Mouse (Mus musculus) midbrain, embryonic 14.5 days (tissue): ENCODE measurements around the gene Ube2d3. TPM values are rescaled to one million over a fixed set of nuclear protein-coding genes. Genes with fewer than 3 reads are reported as not detected.

ENCODE experiments used
- ATAC-seq: fragments of 200-750 bp; cut with Nextera tagmentation; 2 replicates; pipeline ENCODE4 v1.8.0; 2017; ENCODE audit warnings: moderate number of reproducible peaks, moderate library complexity; ENCODE audit not compliant: low FRiP score, low TSS enrichment
- DNase-seq: peaks from one replicate; pipeline ENCODE4 v3.0.0-alpha.2; 2015
- H3K27ac ChIP-seq: fragments of 300-500 bp; sonication (generic); replicated peaks from 2 replicates; pipeline ENCODE4 v1.5.1; 2014; ENCODE audit warnings: mild to moderate bottlenecking, low read depth, low read length, moderate library complexity
- H3K27me3 ChIP-seq: fragments of 300-500 bp; sonication (generic); 2 replicates; pipeline ENCODE4 v1.6.1; 2014; ENCODE audit warnings: low read length, control low read depth, mixed read lengths; ENCODE audit not compliant: control insufficient read depth, insufficient read depth
- H3K36me3 ChIP-seq: fragments of 300-500 bp; sonication (generic); 2 replicates; pipeline ENCODE4 v1.6.1; 2014; ENCODE audit warnings: low read length, control low read depth; ENCODE audit not compliant: control insufficient read depth, insufficient read depth
- H3K4me1 ChIP-seq: fragments of 300-500 bp; sonication (generic); 2 replicates; pipeline ENCODE4 v1.6.1; 2014; ENCODE audit warnings: mild to moderate bottlenecking, antibody characterized with exemption, low read length, control low read depth; ENCODE audit not compliant: control insufficient read depth, insufficient read depth
- H3K4me2 ChIP-seq: fragments of 300-500 bp; sonication (generic); 2 replicates; pipeline ENCODE4 v1.6.1; 2014; ENCODE audit warnings: mild to moderate bottlenecking, low read length, moderate library complexity
- H3K4me3 ChIP-seq: fragments of 300-500 bp; sonication (generic); replicated peaks from 2 replicates; pipeline ENCODE4 v1.5.1; 2014; ENCODE audit warnings: low read depth, low read length
- H3K9ac ChIP-seq: fragments of 300-500 bp; sonication (generic); replicated peaks from 2 replicates; pipeline ENCODE4 v1.6.1; 2014; ENCODE audit warnings: mild to moderate bottlenecking, low read length, moderate library complexity
- H3K9me3 ChIP-seq: fragments of 300-500 bp; sonication (generic); 2 replicates; pipeline ENCODE4 v1.6.1; 2016; ENCODE audit warnings: low read length, control low read depth, mixed read lengths; ENCODE audit not compliant: control insufficient read depth
- WGBS: fragments of 180-500 bp; shearing (Covaris S2); extraction: QIAGEN DNeasy Blood & Tissue Kit; methylation state at CpG from one replicate; pipeline ENCODE4 v1.1.7; 2014; 5-methylcytosine and 5-hydroxymethylcytosine counted together
- polyA plus RNA-seq: library from polyadenylated mRNA; unstranded; fragments of >200 nt; fragmentation: Nextera tagmentation; extraction: Ambion mirVana; gene quantifications from 2 replicates; pipeline ENCODE4 v1.2.1, GENCODE M21; 2014

Ube2d3 gene
- polyA plus RNA-seq, 1 experiment from 2014 or later = 443 TPM

GRCm38 (mm10) chr3:135422856-135423607, 14.9 kb upstream of the Ube2d3 start:
- peaks cover 12% of the 10 kb centered on the region for H3K4me1 ChIP-seq
- no peaks in the 10 kb centered on the region for H3K9me3 ChIP-seq
- ATAC-seq (peak; percentile 98), DNase-seq (peak; percentile 96)
- peak overlapping the region; percentile 97 for H3K27ac ChIP-seq
- no peaks in the 10 kb centered on the region for H3K27me3 ChIP-seq
- peak overlapping the region; percentile 88 for H3K9ac ChIP-seq
- no peaks in the 10 kb centered on the region for H3K36me3 ChIP-seq
- peak overlapping the region; percentile 72 for H3K4me2 ChIP-seq
- peak overlapping the region; percentile 66 for H3K4me3 ChIP-seq
- WGBS = under 1% methylated on average over 101 of the region's 103 CpGs

GRCm38 (mm10) chr3:135423608-135424212, 14.2 kb upstream of the Ube2d3 start, which contains the start of gene Cisd2:
TSS of gene Cisd2 (minus strand) at chr3:135423925.
- H3K4me3 ChIP-seq = peak within 1 kb of the TSS; percentile 66
- DNase-seq (no peak), ATAC-seq (peak; percentile 15; the same call in 1 of the 2 replicates)
- H3K9me3 ChIP-seq = no peaks in the 10 kb centered on the region
- peak within 1 kb of the TSS; percentile 88 for H3K9ac ChIP-seq
- H3K4me2 ChIP-seq = peak within 1 kb of the TSS; percentile 72
- peaks cover 12% of the 10 kb centered on the region for H3K4me1 ChIP-seq
- no peaks in the 10 kb centered on the region for H3K36me3 ChIP-seq
- peak within 1 kb of the TSS; percentile 97 for H3K27ac ChIP-seq
- WGBS = 2% methylated on average over 8 of the region's 8 CpGs
- H3K27me3 ChIP-seq = no peaks in the 10 kb centered on the region

- DNase-seq (peak; percentile 21), ATAC-seq (no peak)
- Histone ChIP-seq H3K9ac (peak overlapping the region; percentile 69), H3K4me1 (peaks cover 22% of the 10 kb centered on the region), H3K27me3 (no peaks in the 10 kb centered on the region), H3K36me3 (peaks cover 4% of the 10 kb centered on the region; the same call in 1 of the 2 replicates), H3K4me3 (peak overlapping the region; percentile 67), H3K4me2 (peak overlapping the region; percentile 61), H3K27ac (peak overlapping the region; percentile 100), H3K9me3 (no peaks in the 10 kb centered on the region)
- WGBS = 32% methylated on average over 14 of the region's 14 CpGs
Observed at GRCm38 (mm10) chr3:135436901-135437616, 890 bp upstream of the Ube2d3 start.

GRCm38 (mm10) chr3:135438531-135438912, 573 bp downstream of the Ube2d3 start:
- Histone ChIP-seq H3K9me3 (no peaks in the 10 kb centered on the region), H3K4me1 (peaks cover 31% of the 10 kb centered on the region), H3K36me3 (peaks cover 4% of the 10 kb centered on the region; the same call in 1 of the 2 replicates), H3K4me2 (peak overlapping the region; percentile 98), H3K4me3 (peak overlapping the region; percentile 67), H3K27ac (peak overlapping the region; percentile 100), H3K9ac (peak overlapping the region; percentile 92), H3K27me3 (no peaks in the 10 kb centered on the region)
- peak; percentile 95 for DNase-seq
- under 1% methylated on average over 48 of the region's 50 CpGs for WGBS
- peak; percentile 81 for ATAC-seq

GRCm38 (mm10) chr3:135438913-135439531, 1.1 kb downstream of the Ube2d3 start:
- H3K27me3 ChIP-seq = no peaks in the 10 kb centered on the region
- under 1% methylated on average over 67 of the region's 76 CpGs for WGBS
- H3K4me2 ChIP-seq = peak overlapping the region; percentile 98
- ATAC-seq (peak; percentile 69), DNase-seq (peak; percentile 89)
- no peaks in the 10 kb centered on the region for H3K9me3 ChIP-seq
- peak overlapping the region; percentile 100 for H3K27ac ChIP-seq
- peak overlapping the region; percentile 92 for H3K9ac ChIP-seq
- peaks cover 6% of the 10 kb centered on the region; the same call in 1 of the 2 replicates for H3K36me3 ChIP-seq
- peak overlapping the region; percentile 67 for H3K4me3 ChIP-seq
- H3K4me1 ChIP-seq = peaks cover 34% of the 10 kb centered on the region

GRCm38 (mm10) chr3:135439651-135440050, 1.7 kb downstream of the Ube2d3 start:
- Histone ChIP-seq H3K4me3 (peak overlapping the region; percentile 67), H3K9me3 (no peaks in the 10 kb centered on the region), H3K4me2 (peak overlapping the region; percentile 98), H3K27ac (peak overlapping the region; percentile 100), H3K27me3 (no peaks in the 10 kb centered on the region), H3K36me3 (peaks cover 6% of the 10 kb centered on the region; the same call in 1 of the 2 replicates), H3K9ac (peak overlapping the region; percentile 92), H3K4me1 (peaks cover 34% of the 10 kb centered on the region)
- no peak for DNase-seq
- ATAC-seq = no peak
- WGBS = 3% methylated on average over 15 of the region's 15 CpGs

GRCm38 (mm10) chr3:135440221-135440620, 2.3 kb downstream of the Ube2d3 start:
- Histone ChIP-seq H3K4me3 (peak overlapping the region; percentile 67), H3K4me2 (peak overlapping the region; percentile 98), H3K27me3 (no peaks in the 10 kb centered on the region), H3K36me3 (peaks cover 9% of the 10 kb centered on the region; the same call in 1 of the 2 replicates), H3K9ac (peak overlapping the region; percentile 92), H3K9me3 (no peaks in the 10 kb centered on the region), H3K27ac (peak overlapping the region; percentile 22; the same call in 1 of the 2 replicates), H3K4me1 (peaks cover 34% of the 10 kb centered on the region)
- 21% methylated on average over 7 of the region's 7 CpGs for WGBS
- DNase-seq (peak; percentile 24), ATAC-seq (no peak)

GRCm38 (mm10) chr3:135440621-135441020, 2.7 kb downstream of the Ube2d3 start:
- no peak overlapping the region for H3K27ac ChIP-seq
- peak overlapping the region; percentile 67 for H3K4me3 ChIP-seq
- WGBS = 49% methylated on average over 10 of the region's 10 CpGs
- ATAC-seq (no peak), DNase-seq (no peak)
- H3K27me3 ChIP-seq = no peaks in the 10 kb centered on the region
- peaks cover 34% of the 10 kb centered on the region for H3K4me1 ChIP-seq
- H3K4me2 ChIP-seq = peak overlapping the region; percentile 98
- H3K9ac ChIP-seq = peak overlapping the region; percentile 92
- H3K9me3 ChIP-seq = no peaks in the 10 kb centered on the region
- H3K36me3 ChIP-seq = peaks cover 9% of the 10 kb centered on the region; the same call in 1 of the 2 replicates
